ENCODE assay signal across 21 mouse cellular contexts in the genomic region with DNA sequence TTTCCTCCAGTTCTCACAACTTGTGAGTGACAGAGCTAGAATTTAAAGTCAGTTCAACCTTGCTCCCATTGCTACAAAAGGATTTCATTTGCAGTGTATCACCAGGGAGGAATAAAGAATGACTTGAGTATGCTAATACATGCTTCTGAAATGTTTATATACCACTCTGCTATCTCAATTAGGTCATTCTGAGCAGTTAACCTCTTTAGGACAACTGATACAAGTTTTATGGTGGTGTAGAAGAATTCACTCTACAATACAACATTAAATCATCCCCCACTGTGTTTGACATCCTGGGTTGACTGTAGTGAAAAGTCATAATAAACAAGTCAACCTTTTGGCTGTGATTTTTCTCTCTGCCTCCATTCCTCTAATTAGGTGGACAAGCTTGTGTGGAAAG.
A peak's percentile ranks its signal among the peaks of the same experiment; 100 is the strongest.
DNase-seq lines count a peak whose midpoint lies in the region; ATAC-seq and TF ChIP-seq lines count a peak whose summit lies in the region.
"Had no signal": no experiment of that assay in that cellular context is flagged by ENCODE, and none has a peak within 500 bp of the region (broad histone marks: within the 10 kb centered on the region; RNA-seq: fewer than 3 reads in every experiment).

No protein-coding gene starts in this region.

- H3K4me3 ChIP-seq in kidney, embryonic 15.5 days (replicated peaks): no peak overlapping the region
- H3K4me3 ChIP-seq in kidney, postnatal 0 days (replicated peaks; ENCODE audit: low read depth, low read length): no peak overlapping the region
- H3K4me3 ChIP-seq: embryonic facial prominence, embryonic 13.5 days; embryonic facial prominence, embryonic 15.5 days; erythroblast, embryonic 14.5 days; forebrain, embryonic 10.5 days; forebrain, embryonic 12.5 days had no signal

- no peaks in the 10 kb centered on the region for H3K4me1 ChIP-seq in kidney, embryonic 15.5 days
- no peaks in the 10 kb centered on the region for H3K4me1 ChIP-seq in kidney, postnatal 0 days (replicated peaks; ENCODE audit: insufficient read depth, low read length)
- H3K4me1 ChIP-seq: embryonic facial prominence, embryonic 13.5 days; embryonic facial prominence, embryonic 15.5 days; forebrain, embryonic 10.5 days; forebrain, embryonic 12.5 days had no signal

- no peak for DNase-seq in kidney, postnatal 36 days
- DNase-seq in kidney, postnatal 0 days (ENCODE audit: low spot score): peak; percentile 45
- no peak for DNase-seq in kidney, postnatal 4 days
- DNase-seq: adrenal gland, adult 2 months; adrenal gland, postnatal 10 days; adrenal gland, postnatal 25 days; cerebellum, adult 11 months; cerebellum, adult 18-20 months; cerebellum, adult 8-10 months; cerebellum, adult 9-11 months; cerebellum, postnatal 14 days; cerebellum, postnatal 36 days; embryo, embryonic 11 days had no signal

- H3K9me3 ChIP-seq in kidney, embryonic 15.5 days (replicated peaks): no peaks in the 10 kb centered on the region
- no peaks in the 10 kb centered on the region for H3K9me3 ChIP-seq in kidney, postnatal 0 days (replicated peaks; ENCODE audit: low read length)
- H3K9me3 ChIP-seq: embryonic facial prominence, embryonic 13.5 days; embryonic facial prominence, embryonic 15.5 days; forebrain, embryonic 10.5 days; forebrain, embryonic 12.5 days had no signal

- no peaks in the 10 kb centered on the region for H3K36me3 ChIP-seq in kidney, embryonic 15.5 days
- H3K36me3 ChIP-seq in kidney, postnatal 0 days (ENCODE audit: insufficient read depth, low read length): no peaks in the 10 kb centered on the region
- H3K36me3 ChIP-seq: embryonic facial prominence, embryonic 13.5 days; embryonic facial prominence, embryonic 15.5 days; forebrain, embryonic 10.5 days; forebrain, embryonic 12.5 days had no signal

- ATAC-seq in kidney, embryonic 15.5 days (replicated peaks; ENCODE audit: low FRiP score): peak; percentile 58
- ATAC-seq in kidney, postnatal 0 days (replicated peaks; ENCODE audit: low FRiP score, low read depth): no peak
- ATAC-seq: forebrain, embryonic 14.5 days; forebrain, embryonic 16.5 days had no signal

- no peak overlapping the region for H3K27ac ChIP-seq in kidney, embryonic 15.5 days
- no peak overlapping the region for H3K27ac ChIP-seq in kidney, postnatal 0 days
- H3K27ac ChIP-seq: embryonic facial prominence, embryonic 13.5 days; embryonic facial prominence, embryonic 15.5 days; forebrain, embryonic 10.5 days; forebrain, embryonic 12.5 days had no signal

- no peak overlapping the region for H3K9ac ChIP-seq in kidney, embryonic 15.5 days
- H3K9ac ChIP-seq in kidney, postnatal 0 days (ENCODE audit: low read depth, low read length): no peak overlapping the region
- H3K9ac ChIP-seq: embryonic facial prominence, embryonic 13.5 days; embryonic facial prominence, embryonic 15.5 days; forebrain, embryonic 12.5 days had no signal

- TF ChIP-seq CTCF in kidney, postnatal 0 days (IDR thresholded peaks at IDR 0.05; ENCODE audit: low read depth): no peak

- H3K4me2 ChIP-seq in kidney, embryonic 15.5 days: no peak overlapping the region
- no peak overlapping the region for H3K4me2 ChIP-seq in kidney, postnatal 0 days (ENCODE audit: low read length)
- H3K4me2 ChIP-seq: embryonic facial prominence, embryonic 13.5 days; embryonic facial prominence, embryonic 15.5 days; forebrain, embryonic 12.5 days had no signal

- no peaks in the 10 kb centered on the region for H3K27me3 ChIP-seq in kidney, embryonic 15.5 days
- H3K27me3 ChIP-seq in kidney, postnatal 0 days (ENCODE audit: insufficient read depth, low read length): no peaks in the 10 kb centered on the region
- H3K27me3 ChIP-seq: embryonic facial prominence, embryonic 13.5 days; embryonic facial prominence, embryonic 15.5 days; forebrain, embryonic 12.5 days had no signal
